Mouse (Mus musculus): ENCODE results near the gene Elovl2. TPM values are rescaled to one million over a fixed set of nuclear protein-coding genes. Genes with fewer than 3 reads are reported as not detected.

The Elovl2 gene
- polyA plus RNA-seq, 1 experiment from 2014 or later, result 3.5 TPM

GRCm38 (mm10) chr13:41203691-41204090, 16.5 kb downstream of the Elovl2 start:
- WGBS, result 63% methylated on average over 9 of the region's 9 CpGs
- H3K36me3 ChIP-seq, result no peaks in the 10 kb centered on the region
- H3K4me1 ChIP-seq, result no peaks in the 10 kb centered on the region
- no peak overlapping the region for H3K27ac ChIP-seq
- H3K9ac ChIP-seq, result no peak overlapping the region
- H3K9me3 ChIP-seq, result no peaks in the 10 kb centered on the region
- H3K27me3 ChIP-seq, result no peaks in the 10 kb centered on the region
- no peak for ATAC-seq (ENCODE audit: borderline replicate concordance, extremely low read depth, low FRiP score, low TSS enrichment)
- no peak overlapping the region for H3K4me2 ChIP-seq
- H3K4me3 ChIP-seq, result no peak overlapping the region

GRCm38 (mm10) chr13:41203289-41203688, 16.9 kb downstream of the Elovl2 start:
- Histone ChIP-seq H3K27me3 (no peaks in the 10 kb centered on the region), H3K4me2 (no peak overlapping the region), H3K4me1 (no peaks in the 10 kb centered on the region), H3K4me3 (no peak overlapping the region), H3K27ac (no peak overlapping the region), H3K9me3 (no peaks in the 10 kb centered on the region), H3K9ac (no peak overlapping the region), H3K36me3 (no peaks in the 10 kb centered on the region)
- no peak for ATAC-seq (ENCODE audit: borderline replicate concordance, extremely low read depth, low FRiP score, low TSS enrichment)
- WGBS, result 43% methylated on average over 7 of the region's 7 CpGs

- H3K4me3 ChIP-seq, result no peak overlapping the region
- H3K27me3 ChIP-seq, result no peaks in the 10 kb centered on the region
- 55% methylated on average over 2 of the region's 2 CpGs for WGBS
- H3K27ac ChIP-seq, result no peak overlapping the region
- no peak overlapping the region for H3K4me2 ChIP-seq
- H3K9me3 ChIP-seq, result no peaks in the 10 kb centered on the region
- ATAC-seq (ENCODE audit: borderline replicate concordance, extremely low read depth, low FRiP score, low TSS enrichment), result no peak
- no peak overlapping the region for H3K9ac ChIP-seq
- H3K36me3 ChIP-seq, result no peaks in the 10 kb centered on the region
- no peaks in the 10 kb centered on the region for H3K4me1 ChIP-seq
These were observed 19.3 kb downstream of the Elovl2 start for GRCm38 (mm10) chr13:41200861-41201260.

GRCm38 (mm10) chr13:41195640-41196333, 24.4 kb downstream of the Elovl2 start:
- no peaks in the 10 kb centered on the region for H3K36me3 ChIP-seq
- H3K27ac ChIP-seq, result no peak overlapping the region
- ATAC-seq (ENCODE audit: borderline replicate concordance, extremely low read depth, low FRiP score, low TSS enrichment), result no peak
- H3K9me3 ChIP-seq, result no peaks in the 10 kb centered on the region
- no peak overlapping the region for H3K4me2 ChIP-seq
- H3K4me3 ChIP-seq, result no peak overlapping the region
- H3K9ac ChIP-seq, result no peak overlapping the region
- H3K4me1 ChIP-seq, result no peaks in the 10 kb centered on the region
- WGBS, result 42% methylated on average over 3 of the region's 3 CpGs
- H3K27me3 ChIP-seq, result no peaks in the 10 kb centered on the region

- H3K4me1 ChIP-seq, result no peaks in the 10 kb centered on the region
- H3K4me2 ChIP-seq, result no peak overlapping the region
- H3K36me3 ChIP-seq, result no peaks in the 10 kb centered on the region
- H3K27me3 ChIP-seq, result no peaks in the 10 kb centered on the region
- no peak overlapping the region for H3K27ac ChIP-seq
- no peaks in the 10 kb centered on the region for H3K9me3 ChIP-seq
- no peak overlapping the region for H3K9ac ChIP-seq
- ATAC-seq (ENCODE audit: borderline replicate concordance, extremely low read depth, low FRiP score, low TSS enrichment), result no peak
- 58% methylated on average over 6 of the region's 6 CpGs for WGBS
- no peak overlapping the region for H3K4me3 ChIP-seq
These were observed 32.3 kb downstream of the Elovl2 start for GRCm38 (mm10) chr13:41187886-41188285.

- no peak overlapping the region for H3K9ac ChIP-seq
- no peak overlapping the region for H3K4me2 ChIP-seq
- 52% methylated on average over 5 of the region's 5 CpGs for WGBS
- no peaks in the 10 kb centered on the region for H3K36me3 ChIP-seq
- no peaks in the 10 kb centered on the region for H3K4me1 ChIP-seq
- H3K27me3 ChIP-seq, result no peaks in the 10 kb centered on the region
- H3K4me3 ChIP-seq, result no peak overlapping the region
- H3K9me3 ChIP-seq, result no peaks in the 10 kb centered on the region
- no peak overlapping the region for H3K27ac ChIP-seq
- no peak for ATAC-seq (ENCODE audit: borderline replicate concordance, extremely low read depth, low FRiP score, low TSS enrichment)
These were observed 61.8 kb downstream of the Elovl2 start for GRCm38 (mm10) chr13:41158426-41158825.

GRCm38 (mm10) chr13:41153146-41153545, 67.1 kb downstream of the Elovl2 start:
- H3K9ac ChIP-seq, result no peak overlapping the region
- no peaks in the 10 kb centered on the region for H3K4me1 ChIP-seq
- WGBS, result 65% methylated on average over 11 of the region's 11 CpGs
- no peaks in the 10 kb centered on the region for H3K36me3 ChIP-seq
- H3K27me3 ChIP-seq, result no peaks in the 10 kb centered on the region
- no peak for ATAC-seq (ENCODE audit: borderline replicate concordance, extremely low read depth, low FRiP score, low TSS enrichment)
- H3K4me2 ChIP-seq, result no peak overlapping the region
- H3K4me3 ChIP-seq, result no peak overlapping the region
- no peaks in the 10 kb centered on the region for H3K9me3 ChIP-seq
- H3K27ac ChIP-seq, result no peak overlapping the region

- Histone ChIP-seq H3K4me1 (no peaks in the 10 kb centered on the region), H3K4me2 (no peak overlapping the region), H3K27ac (no peak overlapping the region), H3K27me3 (no peaks in the 10 kb centered on the region), H3K9me3 (no peaks in the 10 kb centered on the region), H3K36me3 (no peaks in the 10 kb centered on the region), H3K4me3 (no peak overlapping the region), H3K9ac (no peak overlapping the region)
- ATAC-seq (ENCODE audit: borderline replicate concordance, extremely low read depth, low FRiP score, low TSS enrichment), result no peak
- 74% methylated on average over 10 of the region's 10 CpGs for WGBS
These were observed 73.9 kb downstream of the Elovl2 start for GRCm38 (mm10) chr13:41146271-41146670.

GRCm38 (mm10) chr13:41145433-41145970, 74.7 kb downstream of the Elovl2 start:
- H3K4me2 ChIP-seq, result no peak overlapping the region
- ATAC-seq (ENCODE audit: borderline replicate concordance, extremely low read depth, low FRiP score, low TSS enrichment), result no peak
- H3K27ac ChIP-seq, result no peak overlapping the region
- no peaks in the 10 kb centered on the region for H3K27me3 ChIP-seq
- H3K4me3 ChIP-seq, result no peak overlapping the region
- no peaks in the 10 kb centered on the region for H3K4me1 ChIP-seq
- no peaks in the 10 kb centered on the region for H3K9me3 ChIP-seq
- H3K36me3 ChIP-seq, result no peaks in the 10 kb centered on the region
- 62% methylated on average over 6 of the region's 6 CpGs for WGBS
- no peak overlapping the region for H3K9ac ChIP-seq

- 6% methylated on average over 6 of the region's 6 CpGs for WGBS
- ATAC-seq (ENCODE audit: borderline replicate concordance, extremely low read depth, low FRiP score, low TSS enrichment), result no peak
These were observed 85.3 kb downstream of the Elovl2 start for GRCm38 (mm10) chr13:41134901-41135300.

More at GRCm38 (mm10) chr13:41134901-41135300, 85.3 kb downstream of the Elovl2 start:
- H3K4me3 ChIP-seq, result no peak overlapping the region
- H3K4me2 ChIP-seq, result no peak overlapping the region
- no peaks in the 10 kb centered on the region for H3K36me3 ChIP-seq
- no peaks in the 10 kb centered on the region for H3K27me3 ChIP-seq
- H3K27ac ChIP-seq, result no peak overlapping the region
- H3K9me3 ChIP-seq, result no peaks in the 10 kb centered on the region
- no peak overlapping the region for H3K9ac ChIP-seq
- 0 out of 2 replicates have a peak, but pooled peaks cover 6% of the 10 kb centered on the region for H3K4me1 ChIP-seq
